Mouse (Mus musculus): ENCODE measurements around the gene Glp2r.

- TF ChIP-seq CTCF (IDR thresholded peaks at IDR 0.05; ENCODE audit: low read depth, low read length), result no peak
- no peak for TF ChIP-seq POLR2A (IDR thresholded peaks at IDR 0.05; ENCODE audit: extremely low read depth, insufficient read depth, low read length)
Measured at GRCm38 (mm10) chr11:67654514-67654913, 116.4 kb downstream of the Glp2r start.
